Mouse (Mus musculus): Measurements from ENCODE around the gene Tmem126a.

DNA sequence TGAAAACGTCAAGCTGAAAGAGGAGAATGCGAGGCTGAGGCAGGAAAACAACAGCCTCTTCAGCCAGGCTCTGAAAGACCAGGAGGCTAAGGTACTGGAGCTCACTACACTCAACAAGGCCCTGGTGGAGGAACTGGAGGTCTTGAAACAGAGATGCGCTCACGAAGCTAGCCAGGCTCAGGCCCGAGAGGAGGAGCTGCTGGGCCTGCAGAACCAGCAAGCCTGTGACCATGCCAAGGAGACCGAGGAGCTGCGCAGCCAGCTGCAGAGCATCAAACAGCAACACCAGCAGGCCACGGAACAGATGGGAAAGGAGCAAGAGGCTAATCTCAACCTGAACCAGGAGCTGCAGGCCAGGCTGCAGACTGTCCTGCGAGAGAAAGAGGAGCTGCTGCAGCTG lies 30.0 kb downstream of the Tmem126a start:
- no peak for TF ChIP-seq POLR2A (IDR thresholded peaks at IDR 0.05; ENCODE audit: extremely low read depth, insufficient read depth, low read length)
- TF ChIP-seq CTCF (IDR thresholded peaks at IDR 0.05; ENCODE audit: low read depth, low read length) = no peak
